Comparison of ENCODE assay signal across 26 mouse cellular contexts in the genomic region with DNA sequence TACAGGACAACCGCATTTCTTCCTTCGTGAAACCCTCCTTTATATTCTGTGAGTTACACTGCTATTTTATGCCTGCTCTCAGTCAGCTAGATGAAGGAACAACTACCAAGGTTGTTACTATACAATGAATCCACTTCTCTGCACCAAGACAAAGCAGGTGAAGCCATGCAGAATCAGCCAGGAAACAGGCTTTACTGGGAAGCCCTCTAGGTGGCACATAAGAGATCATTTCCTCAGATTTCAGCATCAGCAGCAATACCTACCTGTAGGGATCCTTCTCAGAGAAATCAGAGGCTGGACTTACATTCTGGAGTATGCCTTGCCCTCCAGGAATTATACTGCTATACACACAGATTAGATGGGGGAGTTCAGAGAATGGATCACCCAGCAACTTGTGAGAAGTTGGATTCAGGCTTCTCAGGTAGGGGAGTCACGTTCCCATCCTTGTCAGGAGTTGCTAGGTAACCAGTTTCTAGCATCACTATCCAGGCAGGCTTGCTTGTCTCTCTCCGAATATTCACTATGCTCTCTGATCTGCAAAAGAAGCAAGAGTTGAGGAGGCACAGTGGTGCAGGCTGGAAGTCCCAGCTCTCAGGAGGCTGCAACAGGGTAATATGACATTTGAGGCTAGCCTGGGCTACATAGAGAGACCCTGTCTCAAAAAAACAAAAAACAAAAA.
A peak's percentile ranks its signal among the peaks of the same experiment; 100 is the strongest.
DNase-seq lines count a peak whose midpoint lies in the region; ATAC-seq lines count a peak whose summit lies in the region.
"Had no signal": no experiment of that assay in that cellular context is flagged by ENCODE, and none has a peak within 500 bp of the region (broad histone marks: within the 10 kb centered on the region; RNA-seq: fewer than 3 reads in every experiment).

No protein-coding gene starts in this region.

- no peaks in the 10 kb centered on the region for H3K9me3 ChIP-seq in forebrain, embryonic 16.5 days (ENCODE audit: control insufficient read depth, low read length)
- H3K9me3 ChIP-seq in forebrain, embryonic 10.5 days: no peaks in the 10 kb centered on the region
- no peaks in the 10 kb centered on the region for H3K9me3 ChIP-seq in midbrain, embryonic 14.5 days (ENCODE audit: control insufficient read depth, low read length)
- no peaks in the 10 kb centered on the region for H3K9me3 ChIP-seq in midbrain, embryonic 11.5 days (ENCODE audit: control insufficient read depth, low read length)
- H3K9me3 ChIP-seq: embryonic facial prominence, embryonic 12.5 days; embryonic facial prominence, embryonic 15.5 days; forebrain, embryonic 12.5 days; heart, embryonic 10.5 days; heart, embryonic 13.5 days; intestine, embryonic 15.5 days had no signal

- 80% methylated on average over 4 of the region's 4 CpGs for WGBS in forebrain, embryonic 16.5 days
- 80% methylated on average over 4 of the region's 4 CpGs for WGBS in forebrain, embryonic 10.5 days
- 71% methylated on average over 4 of the region's 4 CpGs for WGBS in midbrain, embryonic 14.5 days
- 74% methylated on average over 4 of the region's 4 CpGs for WGBS in midbrain, embryonic 11.5 days

- no peak overlapping the region for H3K4me3 ChIP-seq in forebrain, embryonic 16.5 days (replicated peaks; ENCODE audit: low read length)
- no peak overlapping the region for H3K4me3 ChIP-seq in forebrain, embryonic 10.5 days
- H3K4me3 ChIP-seq in midbrain, embryonic 14.5 days (replicated peaks; ENCODE audit: low read depth, low read length): no peak overlapping the region
- H3K4me3 ChIP-seq in midbrain, embryonic 11.5 days (ENCODE audit: low read depth, low read length): no peak overlapping the region
- H3K4me3 ChIP-seq: embryonic facial prominence, embryonic 12.5 days; embryonic facial prominence, embryonic 15.5 days; forebrain, embryonic 12.5 days; gastrocnemius, adult 2 months; heart, adult 2 months; heart, embryonic 10.5 days; heart, embryonic 13.5 days; intestine, embryonic 15.5 days had no signal

- peak; percentile 52 for ATAC-seq in forebrain, embryonic 16.5 days
- ATAC-seq in midbrain, embryonic 14.5 days (ENCODE audit: low FRiP score, low TSS enrichment): no peak
- no peak for ATAC-seq in midbrain, embryonic 11.5 days (ENCODE audit: low FRiP score)
- ATAC-seq: activated CD4-positive, CD25-positive, alpha-beta regulatory T cell, adult 4 months; intestine, embryonic 15.5 days had no signal

- H3K27me3 ChIP-seq in forebrain, embryonic 16.5 days (replicated peaks; ENCODE audit: control insufficient read depth, insufficient read depth, low read length): no peaks in the 10 kb centered on the region
- H3K27me3 ChIP-seq in forebrain, embryonic 10.5 days (ENCODE audit: poor library complexity, severe bottlenecking): no peaks in the 10 kb centered on the region
- H3K27me3 ChIP-seq in midbrain, embryonic 14.5 days (ENCODE audit: control insufficient read depth, insufficient read depth, low read length): no peaks in the 10 kb centered on the region
- H3K27me3 ChIP-seq in midbrain, embryonic 11.5 days (ENCODE audit: control insufficient read depth, insufficient read depth, low read length): no peaks in the 10 kb centered on the region
- H3K27me3 ChIP-seq: embryonic facial prominence, embryonic 12.5 days; embryonic facial prominence, embryonic 15.5 days; forebrain, embryonic 12.5 days; intestine, embryonic 15.5 days had no signal

- no peaks in the 10 kb centered on the region for H3K36me3 ChIP-seq in forebrain, embryonic 16.5 days (ENCODE audit: control insufficient read depth, insufficient read depth)
- no peaks in the 10 kb centered on the region for H3K36me3 ChIP-seq in forebrain, embryonic 10.5 days (replicated peaks)
- peaks cover 17% of the 10 kb centered on the region for H3K36me3 ChIP-seq in midbrain, embryonic 14.5 days (ENCODE audit: control insufficient read depth, insufficient read depth, low read length)
- H3K36me3 ChIP-seq in midbrain, embryonic 11.5 days (ENCODE audit: control insufficient read depth, insufficient read depth, low read length): no peaks in the 10 kb centered on the region
- H3K36me3 ChIP-seq: embryonic facial prominence, embryonic 12.5 days; embryonic facial prominence, embryonic 15.5 days; forebrain, embryonic 12.5 days; heart, embryonic 10.5 days; heart, embryonic 13.5 days; intestine, embryonic 15.5 days had no signal

- no peaks in the 10 kb centered on the region for H3K4me1 ChIP-seq in forebrain, embryonic 16.5 days (replicated peaks; ENCODE audit: control insufficient read depth, insufficient read depth, low read length)
- no peaks in the 10 kb centered on the region for H3K4me1 ChIP-seq in forebrain, embryonic 10.5 days
- no peaks in the 10 kb centered on the region for H3K4me1 ChIP-seq in midbrain, embryonic 14.5 days (ENCODE audit: control insufficient read depth, insufficient read depth, low read length)
- H3K4me1 ChIP-seq in midbrain, embryonic 11.5 days (ENCODE audit: control insufficient read depth, insufficient read depth, low read length): no peaks in the 10 kb centered on the region
- H3K4me1 ChIP-seq: embryonic facial prominence, embryonic 12.5 days; embryonic facial prominence, embryonic 15.5 days; forebrain, embryonic 12.5 days; heart, embryonic 10.5 days; heart, embryonic 13.5 days; intestine, embryonic 15.5 days had no signal

- DNase-seq in forebrain, embryonic 10.5 days (ENCODE audit: extremely low spot score, low spot score): no peak
- DNase-seq in heart, adult 11 months: peak; percentile 30
- DNase-seq in heart, adult 18-20 months: no peak
- peak; percentile 17 for DNase-seq in midbrain, embryonic 14.5 days
- DNase-seq in midbrain, embryonic 11.5 days (ENCODE audit: low spot score, missing footprints): no peak
- peak; percentile 42 for DNase-seq in brain, adult 2 months (ENCODE audit: low read depth, low spot score)
- DNase-seq in cerebellum, postnatal 4 days (ENCODE audit: low spot score in 2 of 2): no peak
- DNase-seq: adrenal gland, adult 8-10 months; adrenal gland, postnatal 25 days; cerebellum, adult 18-20 months; cerebellum, adult 9-10 months; cerebellum, postnatal 14 days; gastrocnemius, adult 2 months; gastrocnemius, postnatal 14 days; heart, adult 2 months; heart, postnatal 14 days; heart, postnatal 4 days had no signal

- H3K9ac ChIP-seq in forebrain, embryonic 16.5 days (replicated peaks; ENCODE audit: low read depth, low read length): no peak overlapping the region
- no peak overlapping the region for H3K9ac ChIP-seq in midbrain, embryonic 14.5 days (replicated peaks; ENCODE audit: low read length)
- no peak overlapping the region for H3K9ac ChIP-seq in midbrain, embryonic 11.5 days (ENCODE audit: low read length)
- H3K9ac ChIP-seq: embryonic facial prominence, embryonic 12.5 days; embryonic facial prominence, embryonic 15.5 days; forebrain, embryonic 12.5 days; heart, embryonic 13.5 days; hindbrain, embryonic 14.5 days; intestine, embryonic 15.5 days had no signal

- H3K27ac ChIP-seq in forebrain, embryonic 16.5 days (ENCODE audit: low read length): no peak overlapping the region
- H3K27ac ChIP-seq in forebrain, embryonic 10.5 days: no peak overlapping the region
- no peak overlapping the region for H3K27ac ChIP-seq in midbrain, embryonic 14.5 days (replicated peaks; ENCODE audit: low read depth, low read length)
- no peak overlapping the region for H3K27ac ChIP-seq in midbrain, embryonic 11.5 days (ENCODE audit: low read depth, low read length)
- H3K27ac ChIP-seq: embryonic facial prominence, embryonic 12.5 days; embryonic facial prominence, embryonic 15.5 days; forebrain, embryonic 12.5 days; gastrocnemius, adult 2 months; heart, adult 2 months; heart, embryonic 10.5 days; heart, embryonic 13.5 days; hindbrain, embryonic 14.5 days; intestine, embryonic 15.5 days had no signal

- H3K4me2 ChIP-seq in forebrain, embryonic 16.5 days (ENCODE audit: low read length): no peak overlapping the region
- H3K4me2 ChIP-seq in midbrain, embryonic 14.5 days (ENCODE audit: low read length): no peak overlapping the region
- no peak overlapping the region for H3K4me2 ChIP-seq in midbrain, embryonic 11.5 days
- H3K4me2 ChIP-seq: embryonic facial prominence, embryonic 12.5 days; embryonic facial prominence, embryonic 15.5 days; forebrain, embryonic 12.5 days; heart, embryonic 13.5 days; hindbrain, embryonic 14.5 days; intestine, embryonic 15.5 days had no signal

Comparison
In these comparisons a context has a peak if more than half of its experiments do, and no peak if none do; other contexts are left out.
1. DNase-seq: peak in heart, adult 11 months (single experiment), midbrain, embryonic 14.5 days (single experiment) and brain, adult 2 months (single experiment); none in forebrain, embryonic 10.5 days (single experiment), heart, adult 18-20 months (0 of 2), midbrain, embryonic 11.5 days (single experiment) and cerebellum, postnatal 4 days (0 of 2).